Mouse (Mus musculus) liver, adult 2 months (tissue): Measurements from ENCODE around the gene Wdr89. TPM values are rescaled to one million over a fixed set of nuclear protein-coding genes. Genes with fewer than 3 reads are reported as not detected.

Experiments
- DNase-seq: peaks from one replicate; pipeline ENCODE4 v3.0.0-alpha.2; 2011; ENCODE audit warnings: low read depth, low spot score; ENCODE audit errors: extremely low read depth
- H3K27ac ChIP-seq: fragments of 200-500 bp; replicated peaks from 2 replicates; pipeline ENCODE4 v1.5.1; 2012; ENCODE audit warnings: low read depth, mild to moderate bottlenecking, control low read depth, inconsistent platforms, low read length; ENCODE audit not compliant: insufficient read depth
- H3K27me3 ChIP-seq: fragments of 200-500 bp; 2 replicates; pipeline ENCODE4 v1.6.1; 2012; ENCODE audit warnings: mild to moderate bottlenecking, moderate library complexity, low read length, inconsistent platforms; ENCODE audit not compliant: control insufficient read depth, insufficient read depth
- H3K36me3 ChIP-seq: fragments of 200-500 bp; 2 replicates; pipeline ENCODE4 v1.6.1; 2012; ENCODE audit warnings: low read length, inconsistent platforms; ENCODE audit not compliant: control insufficient read depth, insufficient read depth
- H3K4me1 ChIP-seq: fragments of 200-500 bp; 2 replicates; pipeline ENCODE4 v1.6.1; 2011; ENCODE audit warnings: low read length; ENCODE audit not compliant: control insufficient read depth, insufficient read depth
- H3K4me3 ChIP-seq: fragments of 200-500 bp; 2 replicates; pipeline ENCODE4 v1.5.1; 2011; ENCODE audit warnings: low read depth, mild to moderate bottlenecking, control low read depth, low read length, moderate library complexity; ENCODE audit not compliant: insufficient read depth
- H3K79me2 ChIP-seq: fragments of 200-500 bp; 2 replicates; pipeline ENCODE4 v1.6.1; 2012; ENCODE audit warnings: inconsistent platforms, mild to moderate bottlenecking, low read length, moderate library complexity; ENCODE audit not compliant: control insufficient read depth, insufficient read depth
- H3K9ac ChIP-seq: fragments of 200-500 bp; 2 replicates; pipeline ENCODE4 v1.6.1; 2012; ENCODE audit warnings: low read depth, mild to moderate bottlenecking, control low read depth, inconsistent platforms, low read length
- CTCF ChIP-seq: fragments of 200-500 bp; IDR thresholded peaks from 2 replicates; pipeline ENCODE4 v1.5.1; 2011; ENCODE audit warnings: low read depth, low read length, control low read depth
- POLR2A ChIP-seq: fragments of 200-500 bp; IDR thresholded peaks from 2 replicates; pipeline ENCODE4 v1.6.1; 2011; ENCODE audit warnings: low read length, control low read depth; ENCODE audit not compliant: insufficient read depth; ENCODE audit errors: extremely low read depth
- WGBS: fragments of 180-500 bp; shearing (Covaris S2); methylation state at CpG from one replicate; pipeline ENCODE4 v1.1.7; 2018; 5-methylcytosine and 5-hydroxymethylcytosine counted together
- polyA plus RNA-seq: library from polyadenylated mRNA; depleted of rRNA; stranded (reverse); fragments of >200 nt; gene quantifications from 2 replicates; pipeline ENCODE4 v1.2.3, GENCODE M21; 2012
- total RNA-seq: library from RNA; depleted of rRNA; stranded (reverse); fragments of >200 nt; gene quantifications from 2 replicates; pipeline ENCODE4 v1.2.3, GENCODE M21; 2014

The Wdr89 gene
- total and polyA plus RNA-seq, 2 experiments: 2.1 to 2.3 TPM

GRCm38 (mm10) chr12:75622835-75623234 is 46.5 kb downstream of the Wdr89 start:
- Histone ChIP-seq H3K4me3 (no peak overlapping the region), H3K27me3 (no peaks in the 10 kb centered on the region), H3K9ac (no peak overlapping the region), H3K4me1 (no peaks in the 10 kb centered on the region), H3K36me3 (no peaks in the 10 kb centered on the region), H3K27ac (no peak overlapping the region), H3K79me2 (no peaks in the 10 kb centered on the region)
- no peak for DNase-seq
- WGBS: 62% methylated on average over 3 of the region's 3 CpGs
- TF ChIP-seq POLR2A (no peak), CTCF (no peak)

- Histone ChIP-seq H3K9ac (no peak overlapping the region), H3K4me1 (no peaks in the 10 kb centered on the region), H3K27me3 (no peaks in the 10 kb centered on the region), H3K79me2 (no peaks in the 10 kb centered on the region), H3K27ac (no peak overlapping the region), H3K4me3 (no peak overlapping the region), H3K36me3 (no peaks in the 10 kb centered on the region)
- TF ChIP-seq CTCF (no peak), POLR2A (no peak)
- DNase-seq: no peak
- WGBS: 83% methylated on average over 8 of the region's 8 CpGs
These were observed 52.5 kb downstream of the Wdr89 start for GRCm38 (mm10) chr12:75616841-75617240.

GRCm38 (mm10) chr12:75616158-75616791 is 53.1 kb downstream of the Wdr89 start:
- H3K27ac ChIP-seq: no peak overlapping the region
- peak overlapping the region; percentile 23; the same call in 1 of the 2 replicates for H3K4me3 ChIP-seq
- H3K27me3 ChIP-seq: no peaks in the 10 kb centered on the region
- H3K9ac ChIP-seq: no peak overlapping the region
- H3K79me2 ChIP-seq: no peaks in the 10 kb centered on the region
- no peak for TF ChIP-seq POLR2A
- no peak for TF ChIP-seq CTCF
- H3K4me1 ChIP-seq: no peaks in the 10 kb centered on the region
- H3K36me3 ChIP-seq: no peaks in the 10 kb centered on the region
- 20% methylated on average over 24 of the region's 24 CpGs for WGBS
- no peak for DNase-seq

- Histone ChIP-seq H3K27ac (no peak overlapping the region), H3K9ac (no peak overlapping the region), H3K36me3 (no peaks in the 10 kb centered on the region), H3K79me2 (no peaks in the 10 kb centered on the region), H3K4me1 (no peaks in the 10 kb centered on the region), H3K4me3 (no peak overlapping the region), H3K27me3 (no peaks in the 10 kb centered on the region)
- WGBS: 73% methylated on average over 3 of the region's 3 CpGs
- DNase-seq: no peak
- TF ChIP-seq CTCF (no peak), POLR2A (no peak)
These were observed 53.8 kb downstream of the Wdr89 start for GRCm38 (mm10) chr12:75615556-75615955.

GRCm38 (mm10) chr12:75612711-75613110 is 56.6 kb downstream of the Wdr89 start:
- Histone ChIP-seq H3K4me1 (no peaks in the 10 kb centered on the region), H3K4me3 (no peak overlapping the region), H3K36me3 (no peaks in the 10 kb centered on the region), H3K27me3 (no peaks in the 10 kb centered on the region), H3K79me2 (no peaks in the 10 kb centered on the region), H3K27ac (no peak overlapping the region), H3K9ac (no peak overlapping the region)
- WGBS: 88% methylated on average over 7 of the region's 7 CpGs
- DNase-seq: no peak
- TF ChIP-seq POLR2A: no peak
- TF ChIP-seq CTCF: no peak

- TF ChIP-seq CTCF (no peak), POLR2A (no peak)
- peak; percentile 79 for DNase-seq
- Histone ChIP-seq H3K9ac (no peak overlapping the region), H3K4me3 (no peak overlapping the region), H3K36me3 (no peaks in the 10 kb centered on the region), H3K4me1 (peaks cover 1% of the 10 kb centered on the region; the same call in 1 of the 2 replicates), H3K79me2 (peaks cover 11% of the 10 kb centered on the region), H3K27me3 (no peaks in the 10 kb centered on the region), H3K27ac (no peak overlapping the region)
- WGBS: 20% methylated on average over 4 of the region's 4 CpGs
These were observed 69.8 kb downstream of the Wdr89 start for GRCm38 (mm10) chr12:75599490-75599889.
